In the genomic region with DNA sequence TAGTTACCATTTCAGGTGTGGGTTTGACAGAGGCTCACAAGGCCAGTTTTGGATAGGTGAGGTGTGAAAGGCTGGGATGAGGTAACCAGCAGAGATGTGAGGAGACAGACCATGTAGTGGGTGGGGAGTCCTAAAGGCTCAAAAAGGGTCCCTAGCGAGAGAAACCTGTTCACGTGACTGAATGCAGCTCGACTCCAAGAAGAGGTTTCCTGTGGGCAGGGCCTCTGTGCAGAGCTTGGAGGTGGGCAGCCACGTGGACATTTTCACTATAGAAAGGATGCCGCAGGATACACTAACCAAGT, we compare ENCODE assay signal across 8 mouse cellular contexts. TPM values are rescaled to one million over a fixed set of nuclear protein-coding genes. Genes with fewer than 3 reads are reported as not detected.
DNase-seq lines count a peak whose midpoint lies in the region; ATAC-seq and TF ChIP-seq lines count a peak whose summit lies in the region.

No protein-coding gene starts in this region.

- peaks cover 5% of the 10 kb centered on the region; the same call in 1 of the 2 replicates for H3K36me3 ChIP-seq in lung, embryonic 16.5 days (ENCODE audit: control insufficient read depth, insufficient read depth, low read length)
- no peaks in the 10 kb centered on the region for H3K36me3 ChIP-seq in limb, embryonic 11.5 days (ENCODE audit: control insufficient read depth, insufficient read depth, low read length)

- 0 out of 2 replicates have a peak overlapping the region, but pooled peaks have one; percentile 3 for H3K27ac ChIP-seq in lung, embryonic 16.5 days (ENCODE audit: low read length)
- H3K27ac ChIP-seq in embryonic fibroblast, embryonic 13.5 days (ENCODE audit: insufficient read depth, low read length), result no peak overlapping the region
- H3K27ac ChIP-seq in limb, embryonic 11.5 days (replicated peaks; ENCODE audit: low read depth, low read length), result no peak overlapping the region
- 0 out of 2 replicates have a peak overlapping the region, but pooled peaks have one; percentile 29 for H3K27ac ChIP-seq in olfactory bulb, adult 2 months (ENCODE audit: insufficient read depth, low read depth, low read length)

- peaks cover 20% of the 10 kb centered on the region for H3K4me1 ChIP-seq in lung, embryonic 16.5 days (replicated peaks; ENCODE audit: control insufficient read depth, insufficient read depth, low read length)
- no peaks in the 10 kb centered on the region for H3K4me1 ChIP-seq in embryonic fibroblast, embryonic 13.5 days (ENCODE audit: control insufficient read depth, insufficient read depth, low read length)
- peaks cover 6% of the 10 kb centered on the region; the same call in 1 of the 2 replicates for H3K4me1 ChIP-seq in limb, embryonic 11.5 days (ENCODE audit: control insufficient read depth, insufficient read depth, low read length)
- H3K4me1 ChIP-seq in olfactory bulb, adult 2 months (ENCODE audit: control insufficient read depth, insufficient read depth, low read length), result peaks cover 6% of the 10 kb centered on the region

- TF ChIP-seq POLR2A in embryonic fibroblast, embryonic 13.5 days (IDR thresholded peaks at IDR 0.05; ENCODE audit: low read depth, low read length), result no peak
- TF ChIP-seq POLR2A in olfactory bulb, adult 2 months (IDR thresholded peaks at IDR 0.05; ENCODE audit: insufficient read depth, low read depth, low read length), result no peak

- H3K27me3 ChIP-seq in lung, embryonic 16.5 days (ENCODE audit: control insufficient read depth, insufficient read depth, low read depth, low read length), result no peaks in the 10 kb centered on the region
- no peaks in the 10 kb centered on the region for H3K27me3 ChIP-seq in limb, embryonic 11.5 days (ENCODE audit: control insufficient read depth, insufficient read depth, low read length)

- H3K4me2 ChIP-seq in lung, embryonic 16.5 days (ENCODE audit: low read depth, low read length), result peak overlapping the region; percentile 86
- peak overlapping the region; percentile 48 for H3K4me2 ChIP-seq in limb, embryonic 11.5 days (ENCODE audit: low read depth, severe bottlenecking)

- H3K4me3 ChIP-seq in lung, embryonic 16.5 days (ENCODE audit: low read length), result peak overlapping the region; percentile 65
- H3K4me3 ChIP-seq in embryonic fibroblast, embryonic 13.5 days (ENCODE audit: insufficient read depth, low read length), result peak overlapping the region; percentile 31
- peak overlapping the region; percentile 69 for H3K4me3 ChIP-seq in limb, embryonic 11.5 days (ENCODE audit: low read depth, low read length)
- H3K4me3 ChIP-seq in olfactory bulb, adult 2 months (ENCODE audit: insufficient read depth, low read depth, low read length), result peak overlapping the region; percentile 80

- peak overlapping the region; percentile 73; the same call in 1 of the 2 replicates for H3K9ac ChIP-seq in lung, embryonic 16.5 days (ENCODE audit: low read length)
- no peak overlapping the region for H3K9ac ChIP-seq in limb, embryonic 11.5 days (ENCODE audit: low read length)

- no peaks in the 10 kb centered on the region for H3K9me3 ChIP-seq in lung, embryonic 16.5 days (ENCODE audit: control insufficient read depth, low read length)
- no peaks in the 10 kb centered on the region for H3K9me3 ChIP-seq in limb, embryonic 11.5 days (ENCODE audit: control insufficient read depth, low read length)

- DNase-seq in lung, postnatal 14 days, result no peak
- DNase-seq in limb, embryonic 11.5 days (ENCODE audit: low spot score), result no peak
- DNase-seq in yolk sac, embryonic 10.5 days (ENCODE audit: low spot score), result no peak
- DNase-seq in thymus, postnatal 14 days, result no peak
- DNase-seq in right cerebral cortex, postnatal 4 days, result no peak

- under 1% methylated on average over 5 of the region's 5 CpGs for WGBS in lung, embryonic 16.5 days
- 2% methylated on average over 5 of the region's 5 CpGs for WGBS in limb, embryonic 11.5 days
- WGBS in olfactory bulb, adult 2 months, result 0% methylated on average over 5 of the region's 5 CpGs

- ATAC-seq in lung, embryonic 16.5 days (ENCODE audit: low read depth), result no peak
- ATAC-seq in limb, embryonic 11.5 days (ENCODE audit: insufficient number of reproducible peaks, low FRiP score, low TSS enrichment, low read depth), result no peak

- no peak for TF ChIP-seq CTCF in embryonic fibroblast, embryonic 13.5 days (IDR thresholded peaks at IDR 0.05; ENCODE audit: borderline replicate concordance, insufficient read depth, low read length)
- TF ChIP-seq CTCF in olfactory bulb, adult 2 months (IDR thresholded peaks at IDR 0.05; ENCODE audit: insufficient read depth, low read depth, low read length), result no peak

RNA-seq across cellular contexts. Expression of a gene that starts 0.4 kb away (rescaled TPM):
- polyA plus RNA-seq in lung, embryonic 16.5 days (2015; fragmentation: Nextera tagmentation; extraction: Ambion mirVana), result 7.1 and 8.9 TPM in 2 replicates
- polyA plus RNA-seq in embryonic fibroblast, embryonic 13.5 days (2011; ENCODE audit: insufficient read length, low read depth, missing spikeins), result 4.9 and 8.3 TPM in 2 replicates
- polyA plus RNA-seq in limb, embryonic 11.5 days (2014; fragmentation: Nextera tagmentation; extraction: Ambion mirVana), result 6.5 and 6.6 TPM in 2 replicates
- not detected in 2 replicates for polyA plus RNA-seq in olfactory bulb, adult 2 months (2012; ENCODE audit: insufficient read depth, insufficient read length, low replicate concordance, missing spikeins)

RNA-seq across cellular contexts. Expression of a gene that starts 0.7 kb away (rescaled TPM):
- 24.5 and 27.8 TPM in 2 replicates for polyA plus RNA-seq in lung, embryonic 16.5 days (2015; fragmentation: Nextera tagmentation; extraction: Ambion mirVana)
- 3.6 and 4.5 TPM in 2 replicates for polyA plus RNA-seq in embryonic fibroblast, embryonic 13.5 days (2011; ENCODE audit: insufficient read length, low read depth, missing spikeins)
- polyA plus RNA-seq in limb, embryonic 11.5 days (2014; fragmentation: Nextera tagmentation; extraction: Ambion mirVana), result 13.4 and 15.3 TPM in 2 replicates
- not detected in 2 replicates for polyA plus RNA-seq in olfactory bulb, adult 2 months (2012; ENCODE audit: insufficient read depth, insufficient read length, low replicate concordance, missing spikeins)

RNA-seq across cellular contexts. Expression of a gene that starts 25.3 kb away (rescaled TPM):
- polyA plus RNA-seq in lung, embryonic 16.5 days (2015; fragmentation: Nextera tagmentation; extraction: Ambion mirVana), result 37.4 and 42.5 TPM in 2 replicates
- polyA plus RNA-seq in embryonic fibroblast, embryonic 13.5 days (2011; ENCODE audit: insufficient read length, low read depth, missing spikeins), result 30.5 and 33.9 TPM in 2 replicates
- 35.0 and 36.7 TPM in 2 replicates for polyA plus RNA-seq in limb, embryonic 11.5 days (2014; fragmentation: Nextera tagmentation; extraction: Ambion mirVana)
- not detected in 2 replicates for polyA plus RNA-seq in olfactory bulb, adult 2 months (2012; ENCODE audit: insufficient read depth, insufficient read length, low replicate concordance, missing spikeins)

RNA-seq across cellular contexts. Expression of a gene that starts 33.2 kb away (rescaled TPM):
- polyA plus RNA-seq in lung, embryonic 16.5 days (2015; fragmentation: Nextera tagmentation; extraction: Ambion mirVana), result 53.6 and 55.8 TPM in 2 replicates
- polyA plus RNA-seq in embryonic fibroblast, embryonic 13.5 days (2011; ENCODE audit: insufficient read length, low read depth, missing spikeins), result 22.4 and 22.5 TPM in 2 replicates
- 60.1 and 68.8 TPM in 2 replicates for polyA plus RNA-seq in limb, embryonic 11.5 days (2014; fragmentation: Nextera tagmentation; extraction: Ambion mirVana)
- polyA plus RNA-seq in olfactory bulb, adult 2 months (2012; ENCODE audit: insufficient read depth, insufficient read length, low replicate concordance, missing spikeins), result not detected in 2 replicates

RNA-seq across cellular contexts. Expression of a gene that starts 43.7 kb away (rescaled TPM):
- polyA plus RNA-seq in lung, embryonic 16.5 days (2015; fragmentation: Nextera tagmentation; extraction: Ambion mirVana), result not detected in 2 replicates
- polyA plus RNA-seq in embryonic fibroblast, embryonic 13.5 days (2011; ENCODE audit: insufficient read length, low read depth, missing spikeins), result not detected in 2 replicates
- 0.14 TPM in 1 of 2 replicates, not detected in the other for polyA plus RNA-seq in limb, embryonic 11.5 days (2014; fragmentation: Nextera tagmentation; extraction: Ambion mirVana)
- not detected in 2 replicates for polyA plus RNA-seq in olfactory bulb, adult 2 months (2012; ENCODE audit: insufficient read depth, insufficient read length, low replicate concordance, missing spikeins)

Comparison
In these comparisons a context has a peak if more than half of its experiments do, and no peak if none do; other contexts are left out.
1. H3K27ac ChIP-seq: peak in lung, embryonic 16.5 days (single experiment) and olfactory bulb, adult 2 months (single experiment); none in embryonic fibroblast, embryonic 13.5 days (single experiment) and limb, embryonic 11.5 days (single experiment).
2. RNA of a gene that starts 25.3 kb away (polyA plus RNA-seq): 37.4 to 42.5 TPM in lung, embryonic 16.5 days, 35.0 to 36.7 TPM in limb, embryonic 11.5 days and 30.5 to 33.9 TPM in embryonic fibroblast, embryonic 13.5 days; not detected in olfactory bulb, adult 2 months; every median in the first group is over 10 times any median in the second.
3. Peak in every context shown above with its lines, with median percentiles within 50 percentile points of each other: H3K4me3 ChIP-seq.